Mouse (Mus musculus) layer of hippocampus, adult 9-11 months (tissue): ENCODE measurements at regions not wholly inside any gene's neighbourhood (a gene's known extent, or its start where the extent isn't known, plus 50 kb on each side); places are given as distances from the start of the nearest gene placed in this dataset.

ENCODE experiments used
- DNase-seq: peaks from one replicate; pipeline ENCODE4 v3.0.0; 2022

- no peak for DNase-seq
Measured at GRCm38 (mm10) chr3:23601469-23601868, 1525.0 kb downstream of the Tbl1xr1 start.

- peak; percentile 11 for DNase-seq
Measured at GRCm38 (mm10) chr3:23610054-23610453, 1533.6 kb downstream of the Tbl1xr1 start.

- no peak for DNase-seq
Measured at GRCm38 (mm10) chr3:23658585-23659252, 1485.3 kb downstream of the Naaladl2 start.

GRCm38 (mm10) chr3:23706748-23707147 lies 1437.3 kb downstream of the Naaladl2 start:
- no peak for DNase-seq
